Mouse (Mus musculus) C3H10T1/2 (cell line): ENCODE measurements around the gene Cobll1. TPM values are rescaled to one million over a fixed set of nuclear protein-coding genes. Genes with fewer than 3 reads are reported as not detected.

Experiments
- polyA plus RNA-seq, 2 experiments: library from polyadenylated mRNA; unstranded; fragments of >200 nt; fragmentation: generic; extraction: Trizol; gene quantifications; one replicate each; pipeline ENCODE4 v1.2.1; 2012; ENCODE audit warnings: missing spikeins in 2 of 2

Gene Cobll1
- polyA plus RNA-seq = 1 to 10 TPM; 1.1 to 1.5 TPM

DNA sequence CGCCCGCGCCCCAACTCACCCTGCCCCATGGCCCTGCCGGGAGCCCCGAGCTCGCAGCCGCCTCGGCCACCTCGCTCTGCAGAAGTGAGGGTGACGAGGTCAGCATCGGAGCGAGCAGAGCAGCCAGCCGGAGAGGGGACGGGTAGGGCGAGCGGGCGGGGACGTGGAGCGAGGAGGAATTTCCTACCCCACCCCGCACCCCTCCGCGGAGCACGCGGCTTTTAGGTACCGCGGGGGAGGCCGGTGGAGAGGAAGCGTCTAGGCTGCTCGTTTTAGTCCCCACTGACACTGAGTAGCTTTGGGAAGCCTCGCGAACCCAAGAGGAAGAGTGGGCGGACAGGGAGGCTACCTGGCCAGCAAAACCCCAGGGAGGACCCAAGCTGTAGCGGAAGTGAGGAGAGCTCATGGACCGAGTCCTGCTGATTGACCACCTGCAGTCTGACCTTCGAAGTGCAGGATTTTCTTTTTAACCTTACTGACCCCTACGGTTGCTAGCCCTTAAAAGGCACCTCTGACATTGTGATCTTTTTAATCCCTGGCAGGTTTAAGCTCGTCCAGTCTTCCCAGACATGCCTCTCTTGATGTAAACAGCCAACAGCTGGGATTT is at the start of gene Cobll1:
Gene Cobll1 (minus strand): TSS at position 440 of the 607 bp plus-strand sequence.

Other genes starting within 250 kb of the Cobll1 start
- 1 to 10 TPM in 1 of 2 experiments, under 1 TPM in 1; 0.69 to 1.2 TPM for gene Grb14, start 214.4 kb downstream of the Cobll1 start, polyA plus RNA-seq
- not detected for gene Slc38a11, start 124.6 kb upstream of the Cobll1 start, polyA plus RNA-seq